Mouse (Mus musculus): ENCODE measurements at regions not wholly inside any gene's neighbourhood (a gene's known extent, or its start where the extent isn't known, plus 50 kb on each side); places are given as distances from the start of the nearest gene placed in this dataset.

- no peak for TF ChIP-seq CTCF (IDR thresholded peaks at IDR 0.05; ENCODE audit: borderline replicate concordance, insufficient read depth, low read length)
- no peak for TF ChIP-seq POLR2A (IDR thresholded peaks at IDR 0.05; ENCODE audit: low read depth, low read length)
Observed at GRCm38 (mm10) chr10:56809006-56809405, 431.9 kb downstream of the Gja1 start.
